Mouse (Mus musculus) C2C12 (cell line): Measurements from ENCODE around the gene Tubg1. TPM values are rescaled to one million over a fixed set of nuclear protein-coding genes. Genes with fewer than 3 reads are reported as not detected.

Source experiments
- H3K27me3 ChIP-seq: one replicate; pipeline ENCODE4 v1.6.1; 2011; ENCODE audit not compliant: control insufficient read depth, insufficient read depth, insufficient read length
- H3K36me3 ChIP-seq: one replicate; pipeline ENCODE4 v1.6.1; 2011; ENCODE audit not compliant: control insufficient read depth, insufficient read depth
- H3K4me3 ChIP-seq: one replicate; pipeline ENCODE4 v1.5.1; 2011; ENCODE audit warnings: mild to moderate bottlenecking, control low read depth; ENCODE audit not compliant: poor library complexity, insufficient read depth, severe bottlenecking
- H3K79me2 ChIP-seq: one replicate; pipeline ENCODE4 v1.6.1; 2011; ENCODE audit not compliant: control insufficient read depth, insufficient read depth
- H3K79me3 ChIP-seq: one replicate; pipeline ENCODE4 v1.6.1; 2011; ENCODE audit warnings: low read depth, control low read depth
- H3ac ChIP-seq: one replicate; pipeline ENCODE3; 2011; ENCODE audit warnings: low read depth; ENCODE audit not compliant: control insufficient read depth, insufficient read length
- CEBPB ChIP-seq: IDR thresholded peaks from one replicate; pipeline ENCODE4 v1.6.1; 2011; ENCODE audit warnings: low read depth, mild to moderate bottlenecking, control low read depth, moderate library complexity
- CTCF ChIP-seq: IDR thresholded peaks from one replicate; pipeline ENCODE4 v1.5.1; 2011; ENCODE audit not compliant: control insufficient read depth, insufficient read depth, insufficient read length
- FOSL1 ChIP-seq: IDR thresholded peaks from one replicate; pipeline ENCODE4 v1.8.0; 2011; ENCODE audit warnings: mild to moderate bottlenecking, low read length; ENCODE audit not compliant: poor library complexity, insufficient read depth, severe bottlenecking
- MAX ChIP-seq: IDR thresholded peaks from one replicate; pipeline ENCODE4 v1.6.1; 2011; ENCODE audit warnings: mild to moderate bottlenecking, control low read depth
- MYOD1 ChIP-seq: IDR thresholded peaks from one replicate; pipeline ENCODE4 v1.6.1; 2011; ENCODE audit warnings: low read depth; ENCODE audit not compliant: control insufficient read depth, insufficient read length
- MYOG ChIP-seq: IDR thresholded peaks from one replicate; pipeline ENCODE4 v1.6.1; 2011; ENCODE audit not compliant: control insufficient read depth, insufficient read length; ENCODE audit errors: extremely low read depth
- USF1 ChIP-seq: IDR thresholded peaks from one replicate; pipeline ENCODE4 v1.6.1; 2011; ENCODE audit warnings: low read depth, mild to moderate bottlenecking, control low read depth, moderate library complexity
- polyA plus RNA-seq: library from polyadenylated mRNA; unstranded; fragments of >200 nt; fragmentation: generic; extraction: Trizol; gene quantifications from one replicate; pipeline ENCODE4 v1.2.1, GENCODE M21; 2012; ENCODE audit warnings: missing spikeins

Gene Tubg1
- polyA plus RNA-seq, 1 experiment, result 115 TPM

DNA sequence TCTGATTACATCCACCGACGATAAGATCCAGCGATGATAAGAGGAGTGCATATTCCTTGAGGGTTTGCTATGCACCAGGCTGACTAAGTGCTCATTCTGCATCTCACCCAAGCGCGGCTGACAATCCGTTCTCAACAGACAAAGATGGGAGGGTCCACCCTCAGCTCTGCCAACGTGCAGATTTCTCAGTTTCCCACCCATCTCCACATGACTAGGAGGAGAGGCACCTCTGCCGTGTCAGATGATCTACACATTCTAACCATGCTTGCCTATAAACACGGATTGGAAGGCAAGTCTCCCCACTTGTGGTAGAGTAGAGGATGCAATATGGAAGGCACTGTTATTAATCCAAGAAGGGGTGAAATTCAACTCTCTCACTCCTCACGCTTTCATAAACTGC, 29.0 kb downstream of the Tubg1 start:
- H3ac ChIP-seq, result no peak overlapping the region
- no peaks in the 10 kb centered on the region for H3K27me3 ChIP-seq
- no peaks in the 10 kb centered on the region for H3K79me2 ChIP-seq
- no peaks in the 10 kb centered on the region for H3K36me3 ChIP-seq
- no peak overlapping the region for H3K4me3 ChIP-seq
- no peaks in the 10 kb centered on the region for H3K79me3 ChIP-seq
- TF ChIP-seq USF1 (no peak), MAX (no peak), FOSL1 (no peak), MYOG (no peak), MYOD1 (no peak), CEBPB (no peak), CTCF (no peak)

DNA sequence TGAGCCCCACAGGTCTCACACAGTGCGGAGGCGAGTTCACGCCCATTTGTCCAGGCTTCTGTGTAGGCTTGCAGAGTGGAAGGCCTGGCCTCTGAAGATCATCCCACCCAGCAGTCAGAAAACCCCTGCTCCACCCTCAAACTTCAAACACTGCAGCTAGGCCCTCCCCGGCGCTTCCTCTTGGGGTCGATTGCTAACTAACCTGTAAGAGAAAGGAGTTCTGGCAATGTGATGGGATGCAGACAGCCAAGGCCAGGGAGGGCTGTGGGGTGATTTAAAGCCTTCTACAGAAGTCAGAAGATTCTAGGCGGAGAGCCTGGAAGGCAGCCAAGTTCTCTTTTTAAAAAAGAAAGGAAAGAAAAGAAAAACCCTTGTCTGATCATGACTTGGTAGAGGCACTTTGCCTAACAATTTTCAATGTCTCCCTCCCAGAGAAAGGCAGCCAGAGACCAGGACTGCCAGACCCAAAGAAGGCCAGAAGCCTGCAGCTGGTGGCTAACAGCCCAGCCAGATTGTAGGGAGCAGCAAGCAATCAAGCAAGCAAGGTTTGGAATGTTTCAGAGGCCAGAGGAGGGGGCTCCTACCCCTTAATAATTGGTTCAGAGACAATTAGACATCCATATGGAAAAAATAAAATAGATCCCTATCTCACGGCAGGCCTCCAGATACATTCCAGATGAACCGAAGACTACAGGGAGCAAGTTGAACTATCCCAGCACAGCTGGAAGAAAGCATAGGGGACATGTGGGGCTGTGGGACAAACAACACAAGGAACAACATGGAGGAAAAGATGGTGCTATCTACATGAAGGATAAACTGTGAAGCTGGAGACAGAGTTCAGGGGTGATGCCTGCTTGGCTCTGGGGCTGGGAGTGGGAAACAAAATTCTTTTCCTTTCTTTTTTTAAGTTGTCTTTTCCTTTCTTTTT, 29.7 kb downstream of the Tubg1 start:
- no peak for TF ChIP-seq MYOD1
- TF ChIP-seq CEBPB, result no peak
- TF ChIP-seq CTCF, result no peak
- no peak for TF ChIP-seq FOSL1
- TF ChIP-seq USF1, result no peak
- TF ChIP-seq MYOG, result no peak
- no peak for TF ChIP-seq MAX

DNA sequence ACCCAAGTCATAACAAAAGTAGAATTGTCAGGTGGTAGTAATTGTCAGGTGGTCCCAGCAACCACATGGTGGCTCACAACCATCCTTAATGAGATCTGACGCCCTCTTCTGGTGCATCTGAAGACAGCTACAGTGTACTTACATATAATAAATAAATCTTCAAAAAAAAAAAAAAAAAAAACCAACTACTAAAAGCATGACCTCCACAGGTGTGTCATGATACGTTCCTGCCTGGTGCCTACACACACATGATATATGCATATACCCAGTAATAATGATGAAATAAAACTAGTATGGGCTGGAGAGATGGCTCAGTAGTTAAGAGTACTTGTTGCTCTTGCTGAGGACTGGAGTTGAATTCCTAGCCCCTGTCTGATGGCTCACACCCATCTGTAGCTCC, 31.3 kb downstream of the Tubg1 start:
- Histone ChIP-seq H3K4me3 (no peak overlapping the region), H3K79me3 (no peaks in the 10 kb centered on the region), H3K79me2 (no peaks in the 10 kb centered on the region), H3K27me3 (no peaks in the 10 kb centered on the region), H3K36me3 (no peaks in the 10 kb centered on the region), H3ac (no peak overlapping the region)
- TF ChIP-seq CTCF, result no peak

More for the DNA sequence above, 29.7 kb downstream of the Tubg1 start:
- Histone ChIP-seq H3K27me3 (no peaks in the 10 kb centered on the region), H3K79me3 (no peaks in the 10 kb centered on the region), H3ac (no peak overlapping the region), H3K36me3 (no peaks in the 10 kb centered on the region), H3K4me3 (no peak overlapping the region), H3K79me2 (no peaks in the 10 kb centered on the region)

DNA sequence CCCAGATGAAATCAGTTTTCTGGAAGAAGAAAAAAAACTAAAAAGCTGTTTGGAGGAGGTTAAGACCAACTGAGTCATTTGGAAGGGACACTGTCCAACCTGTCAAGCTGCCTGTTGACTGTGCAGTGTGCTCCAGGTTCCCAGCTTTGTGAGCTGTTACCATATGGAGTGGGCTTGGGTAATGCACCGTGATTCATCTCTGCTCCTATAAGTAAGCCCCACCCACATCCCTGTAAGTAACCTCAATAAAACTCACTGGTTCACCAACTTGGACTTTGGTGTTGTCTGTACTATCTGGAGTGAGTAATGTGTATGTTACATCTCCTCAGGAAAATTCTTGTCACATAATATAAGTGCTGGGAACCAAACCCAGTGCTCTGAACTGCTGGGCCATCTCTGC, 33.1 kb downstream of the Tubg1 start:
- H3K27me3 ChIP-seq, result no peaks in the 10 kb centered on the region
- H3K79me3 ChIP-seq, result no peaks in the 10 kb centered on the region
- no peak overlapping the region for H3ac ChIP-seq
- no peaks in the 10 kb centered on the region for H3K79me2 ChIP-seq
- H3K4me3 ChIP-seq, result no peak overlapping the region
- TF ChIP-seq FOSL1 (no peak), MYOG (no peak), CEBPB (no peak)
- no peaks in the 10 kb centered on the region for H3K36me3 ChIP-seq

DNA sequence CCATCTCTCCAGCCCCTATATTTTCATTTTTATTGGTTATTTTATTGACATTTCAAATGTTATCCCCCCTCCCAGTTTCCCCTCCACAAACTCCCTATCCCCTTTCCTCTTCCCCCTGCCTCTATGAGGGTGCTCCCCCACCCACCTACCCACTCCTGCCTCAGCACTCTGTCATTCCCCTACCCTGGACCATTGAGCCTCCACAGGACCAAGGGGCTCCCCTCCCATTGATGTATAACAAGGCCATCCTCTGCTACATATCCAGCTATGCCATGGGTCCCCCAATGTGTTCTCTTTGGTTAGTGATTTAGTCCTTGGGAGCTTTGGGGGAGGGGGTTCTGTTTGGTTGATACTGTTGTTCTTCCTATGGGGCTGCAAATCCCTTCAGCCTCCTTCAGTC, 34.9 kb downstream of the Tubg1 start:
- TF ChIP-seq CEBPB (no peak), CTCF (no peak), MAX (no peak), MYOG (no peak), FOSL1 (no peak)
- no peaks in the 10 kb centered on the region for H3K27me3 ChIP-seq
- H3K36me3 ChIP-seq, result no peaks in the 10 kb centered on the region

DNA sequence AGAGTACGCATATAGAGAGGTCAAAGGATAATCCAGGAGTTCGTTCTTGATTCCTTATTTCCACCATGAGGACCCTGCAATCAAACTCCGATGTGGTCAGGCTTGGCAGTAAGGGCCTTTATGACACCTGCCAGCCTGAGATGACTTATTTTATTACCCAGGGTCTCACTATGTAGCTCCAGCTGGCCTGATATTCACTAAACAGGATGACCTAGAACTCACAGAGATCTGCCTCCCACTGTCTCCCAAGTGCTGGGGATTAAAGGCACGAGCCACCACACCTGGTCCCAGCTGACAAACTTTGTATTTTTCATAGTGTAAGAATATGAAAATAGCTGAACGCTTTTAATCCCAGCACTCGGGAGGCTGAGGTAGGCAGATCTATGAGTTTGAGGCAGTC, 35.4 kb downstream of the Tubg1 start:
- Histone ChIP-seq H3K4me3 (no peak overlapping the region), H3K79me2 (no peaks in the 10 kb centered on the region), H3K79me3 (no peaks in the 10 kb centered on the region), H3K36me3 (no peaks in the 10 kb centered on the region), H3ac (no peak overlapping the region), H3K27me3 (no peaks in the 10 kb centered on the region)
- TF ChIP-seq CTCF (no peak), MYOD1 (no peak), FOSL1 (no peak), MYOG (no peak), USF1 (no peak), CEBPB (no peak), MAX (no peak)

More for the DNA sequence above, 34.9 kb downstream of the Tubg1 start:
- H3ac ChIP-seq, result no peak overlapping the region
- no peak overlapping the region for H3K4me3 ChIP-seq
- no peaks in the 10 kb centered on the region for H3K79me2 ChIP-seq
- H3K79me3 ChIP-seq, result no peaks in the 10 kb centered on the region
